Mouse (Mus musculus) midbrain, embryonic 13.5 days (tissue): ENCODE data around the gene Dpp8. TPM values are rescaled to one million over a fixed set of nuclear protein-coding genes. Genes with fewer than 3 reads are reported as not detected.
A peak's percentile ranks its signal among the peaks of the same experiment; 100 is the strongest.

Source experiments
- ATAC-seq: fragments of 200-750 bp; cut with Nextera tagmentation; 2 replicates; pipeline ENCODE4 v1.8.0; 2017; ENCODE audit warnings: mild to moderate bottlenecking, moderate TSS enrichment, moderate library complexity
- H3K27ac ChIP-seq: fragments of 300-500 bp; sonication (generic); 2 replicates; pipeline ENCODE4 v1.5.1; 2015; ENCODE audit warnings: inconsistent platforms, mild to moderate bottlenecking, moderate library complexity
- H3K27me3 ChIP-seq: fragments of 300-500 bp; sonication (generic); 2 replicates; pipeline ENCODE4 v1.6.1; 2015; ENCODE audit warnings: mild to moderate bottlenecking, inconsistent platforms
- H3K36me3 ChIP-seq: fragments of 300-500 bp; sonication (generic); 2 replicates; pipeline ENCODE4 v1.6.1; 2015; ENCODE audit warnings: mild to moderate bottlenecking, inconsistent platforms
- H3K4me1 ChIP-seq: fragments of 300-500 bp; sonication (generic); replicated peaks from 2 replicates; pipeline ENCODE4 v1.6.1; 2015; ENCODE audit warnings: inconsistent platforms
- H3K4me2 ChIP-seq: fragments of 300-500 bp; sonication (generic); replicated peaks from 2 replicates; pipeline ENCODE4 v1.6.1; 2015; ENCODE audit warnings: moderate library complexity, mild to moderate bottlenecking, inconsistent platforms
- H3K4me3 ChIP-seq: fragments of 300-500 bp; sonication (generic); replicated peaks from 2 replicates; pipeline ENCODE4 v1.5.1; 2015; ENCODE audit warnings: mild to moderate bottlenecking, inconsistent platforms
- H3K9ac ChIP-seq: fragments of 300-500 bp; sonication (generic); replicated peaks from 2 replicates; pipeline ENCODE4 v1.6.1; 2015; ENCODE audit warnings: mild to moderate bottlenecking, inconsistent platforms
- H3K9me3 ChIP-seq: fragments of 300-500 bp; sonication (generic); 2 replicates; pipeline ENCODE4 v1.6.1; 2016; ENCODE audit warnings: mild to moderate bottlenecking, inconsistent platforms
- WGBS: fragments of 180-500 bp; shearing (Covaris S2); methylation state at CpG from one replicate; pipeline ENCODE4 v1.1.7; 2015; 5-methylcytosine and 5-hydroxymethylcytosine counted together
- polyA plus RNA-seq: library from polyadenylated mRNA; unstranded; fragments of >200 nt; fragmentation: Nextera tagmentation; extraction: Ambion mirVana; gene quantifications from 2 replicates; pipeline ENCODE4 v1.2.1, GENCODE M21; 2015

Dpp8 gene
- polyA plus RNA-seq, 1 experiment from 2014 or later: 45.5 TPM

- no peaks in the 10 kb centered on the region for H3K27me3 ChIP-seq
- H3K4me2 ChIP-seq: peak overlapping the region; percentile 19
- no peaks in the 10 kb centered on the region for H3K9me3 ChIP-seq
- no peak overlapping the region for H3K4me3 ChIP-seq
- no peak for ATAC-seq
- peaks cover 57% of the 10 kb centered on the region for H3K4me1 ChIP-seq
- no peaks in the 10 kb centered on the region for H3K36me3 ChIP-seq
- H3K9ac ChIP-seq: peak overlapping the region; percentile 42; the same call in 1 of the 2 replicates
- peak overlapping the region; percentile 67 for H3K27ac ChIP-seq
- WGBS: 60% methylated on average over 4 of the region's 4 CpGs
Measured at GRCm38 (mm10) chr9:65016241-65016977, 15.8 kb upstream of the Dpp8 start.

DNA sequence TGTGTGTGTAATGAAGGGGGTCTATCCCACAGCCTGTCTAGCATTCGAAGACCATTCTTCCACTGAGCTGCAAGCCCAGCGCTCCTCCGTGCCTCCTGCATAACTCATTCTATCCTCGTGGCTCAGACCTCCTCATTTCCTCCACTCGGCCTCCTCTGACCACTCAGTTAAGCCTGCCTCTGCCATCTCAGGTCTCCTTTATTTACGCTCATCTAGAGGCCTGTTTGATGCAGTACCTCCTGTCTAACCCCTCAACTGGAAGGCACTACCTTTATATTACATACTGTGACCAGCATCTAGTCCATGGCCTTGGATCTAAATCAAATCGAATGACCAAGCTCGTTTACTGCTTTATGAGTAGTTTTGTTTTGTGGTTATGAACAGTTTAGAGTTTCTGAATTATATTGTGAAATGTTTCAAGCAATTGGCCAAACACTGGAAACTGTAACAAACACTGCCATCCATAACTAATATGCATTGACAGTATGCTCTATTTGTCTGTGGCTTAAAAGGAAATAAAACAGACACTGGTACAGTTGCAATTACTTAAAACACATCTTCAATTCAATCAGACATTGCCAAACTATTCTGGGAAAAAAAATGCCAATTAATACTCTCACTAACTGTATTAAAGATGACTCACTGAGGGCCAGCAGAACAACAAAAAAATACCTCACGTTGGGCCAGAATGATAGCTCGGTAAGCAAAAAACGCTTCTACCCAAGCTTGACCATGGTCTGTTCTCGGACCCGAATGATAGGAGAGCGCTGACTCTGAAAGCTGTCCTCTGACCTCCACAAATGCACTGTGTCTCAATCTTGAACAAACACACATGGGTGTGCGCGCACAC lies 15.0 kb upstream of the Dpp8 start:
- peak overlapping the region; percentile 19; the same call in 1 of the 2 replicates for H3K4me2 ChIP-seq
- H3K36me3 ChIP-seq: no peaks in the 10 kb centered on the region
- no peaks in the 10 kb centered on the region for H3K9me3 ChIP-seq
- peaks cover 62% of the 10 kb centered on the region for H3K4me1 ChIP-seq
- no peaks in the 10 kb centered on the region for H3K27me3 ChIP-seq
- ATAC-seq: no peak
- H3K9ac ChIP-seq: peak overlapping the region; percentile 42; the same call in 1 of the 2 replicates
- WGBS: 79% methylated on average over 16 of the region's 16 CpGs
- H3K4me3 ChIP-seq: no peak overlapping the region
- peak overlapping the region; percentile 67 for H3K27ac ChIP-seq

GRCm38 (mm10) chr9:65017896-65018295 lies 14.3 kb upstream of the Dpp8 start:
- ATAC-seq: no peak
- WGBS: 84% methylated on average over 4 of the region's 4 CpGs
- Histone ChIP-seq H3K27me3 (0 out of 2 replicates have a peak, but pooled peaks cover 3% of the 10 kb centered on the region), H3K9me3 (no peaks in the 10 kb centered on the region), H3K4me3 (no peak overlapping the region), H3K4me2 (peak overlapping the region; percentile 16; the same call in 1 of the 2 replicates), H3K36me3 (no peaks in the 10 kb centered on the region), H3K4me1 (peaks cover 69% of the 10 kb centered on the region), H3K9ac (no peak overlapping the region; the same call in 1 of the 2 replicates), H3K27ac (no peak overlapping the region)

GRCm38 (mm10) chr9:65018588-65019121 lies 13.6 kb upstream of the Dpp8 start:
- H3K4me3 ChIP-seq: peak overlapping the region; percentile 11
- no peak for ATAC-seq
- H3K27ac ChIP-seq: no peak overlapping the region
- H3K9me3 ChIP-seq: no peaks in the 10 kb centered on the region
- 0 out of 2 replicates have a peak, but pooled peaks cover 11% of the 10 kb centered on the region for H3K27me3 ChIP-seq
- H3K4me1 ChIP-seq: peaks cover 70% of the 10 kb centered on the region
- peak overlapping the region; percentile 84 for H3K4me2 ChIP-seq
- H3K36me3 ChIP-seq: no peaks in the 10 kb centered on the region
- H3K9ac ChIP-seq: peak overlapping the region; percentile 37; the same call in 1 of the 2 replicates
- WGBS: 71% methylated on average over 3 of the region's 3 CpGs

DNA sequence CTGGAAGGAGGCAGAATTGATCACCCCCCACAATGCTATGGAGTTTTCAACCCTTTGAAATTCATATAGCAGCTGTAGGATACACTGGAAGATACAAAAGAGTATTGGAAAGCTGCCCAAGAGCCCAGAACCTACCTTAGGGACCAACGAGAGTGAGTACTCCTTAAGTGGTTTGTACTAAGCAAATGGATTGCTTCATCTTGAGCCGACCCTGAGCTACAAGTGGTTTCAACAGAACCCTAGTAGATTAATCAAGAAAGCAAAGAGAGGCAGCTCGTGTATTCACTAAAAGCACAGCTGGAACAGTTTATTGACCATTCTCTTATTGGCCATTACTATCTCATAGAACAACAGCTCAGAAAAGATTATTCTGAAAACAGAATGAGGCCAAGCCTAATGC lies 13.1 kb upstream of the Dpp8 start:
- peak overlapping the region; percentile 84 for H3K4me2 ChIP-seq
- 60% methylated on average over 3 of the region's 3 CpGs for WGBS
- no peak overlapping the region for H3K27ac ChIP-seq
- peak overlapping the region; percentile 11 for H3K4me3 ChIP-seq
- peak overlapping the region; percentile 37; the same call in 1 of the 2 replicates for H3K9ac ChIP-seq
- H3K4me1 ChIP-seq: peaks cover 70% of the 10 kb centered on the region
- no peaks in the 10 kb centered on the region for H3K36me3 ChIP-seq
- no peak for ATAC-seq
- H3K27me3 ChIP-seq: 0 out of 2 replicates have a peak, but pooled peaks cover 12% of the 10 kb centered on the region
- H3K9me3 ChIP-seq: no peaks in the 10 kb centered on the region

DNA sequence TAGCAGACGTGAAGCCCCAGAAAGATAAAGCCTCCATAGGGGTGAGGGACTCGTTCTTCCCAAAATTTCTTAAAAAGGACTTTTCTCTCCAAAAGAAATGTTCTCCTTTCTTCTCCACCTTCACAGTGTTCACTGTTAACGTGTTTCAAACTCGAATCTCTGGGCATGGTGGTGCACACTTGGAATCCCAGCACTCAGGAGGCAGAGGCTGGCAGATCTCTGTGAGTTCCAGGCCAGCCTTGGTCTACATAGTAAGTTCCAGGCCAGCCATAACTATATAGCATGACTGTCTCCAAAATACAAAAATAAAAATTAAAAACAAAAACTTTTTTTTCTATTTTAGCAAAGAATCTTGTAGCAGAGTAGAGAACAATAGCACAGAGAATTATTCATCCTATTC lies 12.1 kb upstream of the Dpp8 start:
- H3K4me1 ChIP-seq: peaks cover 69% of the 10 kb centered on the region
- 81% methylated on average over 4 of the region's 4 CpGs for WGBS

DNA sequence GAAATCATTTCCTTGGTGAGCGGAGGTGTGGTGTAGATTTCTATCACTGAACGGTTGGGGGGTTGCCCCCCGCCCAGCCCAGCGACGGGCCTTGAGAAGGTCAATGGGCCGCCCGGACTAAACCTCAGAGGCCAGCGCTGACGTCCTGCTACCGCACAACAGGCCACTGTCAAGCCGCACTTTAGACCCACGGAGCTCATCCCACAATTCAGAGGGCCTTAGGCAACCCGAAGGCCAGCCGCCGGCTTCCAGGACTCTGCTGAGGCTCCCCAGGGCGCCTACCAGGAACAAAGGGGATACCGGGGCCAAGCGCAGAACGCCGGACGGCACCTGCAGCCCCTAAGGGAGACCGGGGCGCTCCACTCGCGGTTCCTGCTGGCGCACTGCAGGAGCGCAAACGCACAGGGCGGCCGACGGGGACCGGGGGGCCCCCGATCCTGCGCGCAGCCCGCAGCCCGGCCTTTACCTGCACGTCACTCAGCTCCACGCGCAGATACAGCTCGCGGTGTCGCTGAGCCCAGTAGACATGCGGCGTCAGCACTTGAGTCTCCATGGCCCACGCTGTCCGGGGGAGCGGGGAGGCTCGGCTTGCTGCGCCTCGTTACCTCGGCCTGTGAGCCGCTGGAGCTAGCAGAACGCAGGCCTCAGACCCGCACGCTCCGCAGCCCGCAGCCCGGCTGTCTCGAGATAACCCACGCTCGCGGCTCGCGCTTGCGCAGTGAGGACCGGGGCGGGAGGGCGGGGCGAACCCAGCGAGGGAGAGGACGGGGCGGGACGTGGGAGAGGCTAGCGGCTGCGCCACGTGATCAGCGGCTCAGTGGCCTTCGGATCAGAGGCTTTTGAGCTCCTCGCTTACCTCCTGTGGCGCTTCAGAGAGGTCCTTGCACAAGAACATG lies 11.0 kb upstream of the Dpp8 start, which contains the start of gene Hacd3:
Gene Hacd3 (minus strand): TSS at position 703 of the 896 bp plus-strand sequence.
- H3K27ac ChIP-seq: peak within 1 kb of the TSS; percentile 94
- peak; percentile 96 for ATAC-seq
- peak within 1 kb of the TSS; percentile 84 for H3K4me2 ChIP-seq
- H3K9ac ChIP-seq: peak within 1 kb of the TSS; percentile 99
- H3K4me1 ChIP-seq: peaks cover 58% of the 10 kb centered on the region
- no peaks in the 10 kb centered on the region for H3K36me3 ChIP-seq
- 0 out of 2 replicates have a peak, but pooled peaks cover 12% of the 10 kb centered on the region for H3K27me3 ChIP-seq
- no peaks in the 10 kb centered on the region for H3K9me3 ChIP-seq
- H3K4me3 ChIP-seq: peak within 1 kb of the TSS; percentile 99
- under 1% methylated on average over 81 of the region's 81 CpGs for WGBS

More for the DNA sequence above, 12.1 kb upstream of the Dpp8 start:
- no peaks in the 10 kb centered on the region for H3K36me3 ChIP-seq
- no peaks in the 10 kb centered on the region for H3K9me3 ChIP-seq
- peak overlapping the region; percentile 99; the same call in 1 of the 2 replicates for H3K9ac ChIP-seq
- 0 out of 2 replicates have a peak, but pooled peaks cover 12% of the 10 kb centered on the region for H3K27me3 ChIP-seq
- no peak for ATAC-seq
- no peak overlapping the region for H3K27ac ChIP-seq
- peak overlapping the region; percentile 99 for H3K4me3 ChIP-seq
- H3K4me2 ChIP-seq: peak overlapping the region; percentile 84

GRCm38 (mm10) chr9:65021887-65022579 lies 10.2 kb upstream of the Dpp8 start:
- ATAC-seq: no peak
- Histone ChIP-seq H3K9ac (peak overlapping the region; percentile 99), H3K9me3 (no peaks in the 10 kb centered on the region), H3K4me1 (peaks cover 50% of the 10 kb centered on the region), H3K4me3 (peak overlapping the region; percentile 99), H3K27ac (peak overlapping the region; percentile 94), H3K36me3 (no peaks in the 10 kb centered on the region), H3K27me3 (0 out of 2 replicates have a peak, but pooled peaks cover 12% of the 10 kb centered on the region), H3K4me2 (peak overlapping the region; percentile 84)
- WGBS: 19% methylated on average over 9 of the region's 9 CpGs

DNA sequence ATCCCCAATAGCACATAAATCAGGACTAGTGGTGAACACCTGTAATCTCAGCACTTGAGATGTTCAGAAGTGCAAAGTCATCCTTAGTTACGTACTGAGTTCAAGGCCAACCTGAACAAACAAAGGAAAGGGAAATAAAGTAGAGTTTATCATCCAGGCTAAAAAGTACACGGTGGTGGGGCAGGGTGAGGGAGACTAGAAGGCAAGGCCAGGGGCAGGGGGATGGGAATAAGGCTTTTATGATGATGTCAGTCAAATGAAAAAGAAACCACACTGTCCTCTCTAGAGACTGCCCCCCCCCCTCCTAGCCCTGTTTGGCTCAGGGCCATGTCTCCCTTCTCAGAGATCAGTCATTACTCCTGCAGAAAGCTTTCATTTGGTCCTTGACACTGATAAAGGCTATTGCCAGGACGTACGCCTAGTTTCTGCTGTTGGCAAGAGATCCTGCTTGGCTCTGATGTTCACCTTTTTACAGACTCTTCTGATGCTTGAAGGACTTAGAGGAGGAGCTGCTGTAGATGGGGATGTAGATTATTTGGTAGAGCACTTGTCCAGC lies 9.6 kb upstream of the Dpp8 start:
- Histone ChIP-seq H3K36me3 (no peaks in the 10 kb centered on the region), H3K9me3 (no peaks in the 10 kb centered on the region), H3K4me2 (peak overlapping the region; percentile 84; the same call in 1 of the 2 replicates), H3K27me3 (0 out of 2 replicates have a peak, but pooled peaks cover 12% of the 10 kb centered on the region), H3K4me3 (no peak overlapping the region), H3K9ac (0 out of 2 replicates have a peak overlapping the region, but pooled peaks have one; percentile 99), H3K27ac (peak overlapping the region; percentile 94; the same call in 1 of the 2 replicates), H3K4me1 (peaks cover 44% of the 10 kb centered on the region)
- 66% methylated on average over 4 of the region's 4 CpGs for WGBS
- no peak for ATAC-seq

DNA sequence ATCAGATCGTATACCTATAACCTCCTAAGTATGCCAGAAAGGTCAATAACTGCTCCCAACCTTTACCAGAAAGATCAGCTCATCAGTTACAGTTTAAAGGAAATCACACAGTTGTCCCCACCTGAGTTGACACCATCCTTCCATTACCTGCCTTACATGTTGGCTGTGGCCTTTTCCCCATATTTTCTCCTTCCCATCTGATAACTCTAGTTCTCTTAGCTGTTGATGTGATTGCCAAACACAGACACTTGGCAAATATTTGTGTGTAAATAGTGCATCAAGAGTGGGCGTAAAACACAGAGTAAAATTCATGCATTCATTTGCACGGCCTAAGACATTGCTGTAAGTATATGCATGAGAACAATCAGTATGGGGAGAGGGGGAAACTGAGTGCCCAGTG lies 8.8 kb upstream of the Dpp8 start:
- H3K9ac ChIP-seq: no peak overlapping the region
- H3K36me3 ChIP-seq: no peaks in the 10 kb centered on the region
- WGBS: 90% methylated on average over 3 of the region's 3 CpGs
- no peak overlapping the region for H3K4me3 ChIP-seq
- no peak overlapping the region for H3K4me2 ChIP-seq
- H3K27ac ChIP-seq: no peak overlapping the region
- no peaks in the 10 kb centered on the region for H3K9me3 ChIP-seq
- H3K4me1 ChIP-seq: peaks cover 36% of the 10 kb centered on the region
- H3K27me3 ChIP-seq: 0 out of 2 replicates have a peak, but pooled peaks cover 12% of the 10 kb centered on the region
- no peak for ATAC-seq
